Mouse (Mus musculus) mouse trophoblast stem cell (cell line): ENCODE measurements around the gene Hoxc8.

Source experiments
- in situ Hi-C, 2 experiments: fragments of 300-500 bp; cut with MseI, MboI; formaldehyde crosslinking; loops; 2 replicates in 1 of 2; 3 replicates in 1 of 2; pipeline ENCODE4 v1.15.1; 2025

Hoxc8 gene

GRCm38 (mm10) chr15:103032167-103032566 lies 41.8 kb downstream of the Hoxc8 start:
- in situ Hi-C loops, result no loop called here

DNA sequence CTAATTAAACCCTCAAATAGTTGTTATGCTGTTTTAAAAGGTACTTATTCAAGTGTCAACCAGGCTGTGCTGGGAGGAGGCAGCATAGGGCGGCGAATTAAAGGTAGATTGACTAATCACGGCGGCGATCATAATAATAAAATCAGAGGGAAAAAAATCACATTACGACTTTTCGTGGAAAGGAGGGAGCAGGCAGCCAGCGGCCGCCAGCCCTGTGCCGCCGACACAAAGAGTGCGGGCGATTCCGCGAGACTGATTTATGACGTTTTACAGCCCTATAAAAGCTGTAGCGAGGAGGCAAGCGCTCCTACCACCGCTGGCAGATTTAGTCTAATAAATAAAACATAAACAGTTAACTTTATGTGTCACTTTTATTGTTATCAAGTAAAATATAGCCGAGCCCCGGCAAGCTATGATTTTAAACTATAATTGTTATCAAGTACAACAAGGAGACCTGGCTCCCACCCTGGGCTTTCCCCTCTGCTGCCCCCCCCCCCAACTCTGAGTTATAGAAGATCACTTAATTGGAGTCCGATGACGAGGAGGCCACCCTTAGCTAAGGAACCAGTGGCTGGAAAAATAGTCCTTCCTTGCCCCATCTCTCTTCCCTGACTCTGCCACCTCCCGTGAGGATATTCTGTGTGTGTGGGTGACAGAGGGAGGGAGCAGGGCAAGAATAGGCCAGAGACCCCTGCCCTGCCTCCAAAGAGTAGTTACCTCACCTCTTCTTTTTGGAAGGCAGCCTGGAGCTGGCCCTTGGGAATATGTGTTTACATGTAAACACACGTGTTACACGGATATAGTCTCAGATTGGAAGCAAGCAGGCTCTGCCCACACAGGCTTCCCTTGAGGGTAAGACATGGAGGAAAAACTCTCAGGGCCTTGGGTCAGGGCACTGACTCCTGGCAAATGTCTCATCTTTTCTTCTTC lies 42.5 kb downstream of the Hoxc8 start:
- in situ Hi-C loops, result no loop called here

- in situ Hi-C loops, result no loop called here
Measured at GRCm38 (mm10) chr15:103034043-103034806, 43.8 kb downstream of the Hoxc8 start.

GRCm38 (mm10) chr15:103034807-103035547 lies 44.6 kb downstream of the Hoxc8 start:
- in situ Hi-C loops, result no loop called here

DNA sequence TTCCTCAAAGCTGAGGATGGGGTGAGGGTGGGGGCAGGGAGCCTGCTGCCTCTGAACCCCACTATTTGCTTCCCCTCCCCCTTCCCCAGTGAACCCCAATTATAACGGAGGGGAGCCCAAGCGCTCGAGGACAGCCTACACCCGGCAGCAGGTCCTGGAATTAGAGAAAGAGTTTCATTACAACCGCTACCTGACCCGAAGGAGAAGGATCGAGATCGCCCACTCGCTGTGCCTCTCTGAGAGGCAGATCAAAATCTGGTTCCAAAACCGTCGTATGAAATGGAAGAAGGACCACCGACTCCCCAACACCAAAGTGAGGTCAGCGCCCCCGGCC lies 45.1 kb downstream of the Hoxc8 start:
- in situ Hi-C loops, result no loop called here

- in situ Hi-C loops, result no loop called here
Measured at GRCm38 (mm10) chr15:103037579-103037978, 47.2 kb downstream of the Hoxc8 start.

- in situ Hi-C loops, result no loop called here
Measured at GRCm38 (mm10) chr15:103038701-103039480, 48.5 kb downstream of the Hoxc8 start.

GRCm38 (mm10) chr15:103039609-103040008 lies 49.2 kb downstream of the Hoxc8 start:
- in situ Hi-C loops, result no loop called here

- in situ Hi-C loops, result no loop called here
Measured at GRCm38 (mm10) chr15:103040601-103041000, 50.2 kb downstream of the Hoxc8 start.

- in situ Hi-C loops, result no loop called here
Measured at GRCm38 (mm10) chr15:103041613-103042012, 51.2 kb downstream of the Hoxc8 start.

- in situ Hi-C loops, result no loop called here
Measured at GRCm38 (mm10) chr15:103042209-103042608, 51.8 kb downstream of the Hoxc8 start.
